ENCODE assay signal across 8 mouse cellular contexts in genomic region chr17:34287648-34288047, GRCm38 (mm10). TPM values are rescaled to one million over a fixed set of nuclear protein-coding genes. Genes with fewer than 3 reads are reported as not detected.
DNase-seq lines count a peak whose midpoint lies in the region; ATAC-seq and TF ChIP-seq lines count a peak whose summit lies in the region.

Gene H2-Aa, minus strand, starts transcription at chr17:34287823.

- DNase-seq in 3T3-L1 (ENCODE audit: low read depth, low spot score) = peak; percentile 81
- peak; percentile 54 for DNase-seq in Muller cell, postnatal 12 days (ENCODE audit: inconsistent ontology term)
- DNase-seq in cerebellum, postnatal 14 days = peak; percentile 74 to 78
- peak; percentile 40 to 62 for DNase-seq in gastrocnemius, postnatal 4 days (ENCODE audit: low spot score in 2 of 2)
- DNase-seq in liver, embryonic 14.5 days (ENCODE audit: low read depth in 3 of 3, low spot score in 3 of 3) = peak in 2 of 3 experiments; percentile 30 to 47
- DNase-seq in ovary, postnatal 14 days (ENCODE audit: low spot score) = peak; percentile 87
- DNase-seq in thymus, postnatal 25 days = peak; percentile 86

- no peaks in the 10 kb centered on the region for H3K27me3 ChIP-seq in kidney, embryonic 16.5 days (ENCODE audit: insufficient read depth, low read length)
- H3K27me3 ChIP-seq in liver, embryonic 14.5 days (ENCODE audit: control insufficient read depth, insufficient read depth, low read length) = no peaks in the 10 kb centered on the region

- no peak for TF ChIP-seq CTCF in liver, embryonic 14.5 days (IDR thresholded peaks at IDR 0.05; ENCODE audit: low read depth)

- ATAC-seq in kidney, embryonic 16.5 days (ENCODE audit: low FRiP score, low TSS enrichment) = peak; percentile 72
- ATAC-seq in liver, embryonic 14.5 days (ENCODE audit: insufficient read depth) = no peak

- H3K9ac ChIP-seq in kidney, embryonic 16.5 days (replicated peaks; ENCODE audit: low read length) = no peak within 1 kb of the TSS
- no peak within 1 kb of the TSS for H3K9ac ChIP-seq in liver, embryonic 14.5 days (replicated peaks)

- TF ChIP-seq EP300 in liver, embryonic 14.5 days (IDR thresholded peaks at IDR 0.05; ENCODE audit: low read depth) = no peak

- H3K4me1 ChIP-seq in kidney, embryonic 16.5 days (ENCODE audit: insufficient read depth, low read length) = no peaks in the 10 kb centered on the region
- H3K4me1 ChIP-seq in liver, embryonic 14.5 days (replicated peaks; ENCODE audit: control insufficient read depth in 2 of 2, insufficient read depth in 2 of 2, low read length in 1 of 2) = no peaks in the 10 kb centered on the region

- no peak within 1 kb of the TSS for H3K4me3 ChIP-seq in kidney, embryonic 16.5 days (ENCODE audit: low read length)
- H3K4me3 ChIP-seq in liver, embryonic 14.5 days (ENCODE audit: insufficient read depth in 1 of 2, low read depth in 2 of 2, low read length in 2 of 2) = no peak within 1 kb of the TSS

- no peaks in the 10 kb centered on the region for H3K9me3 ChIP-seq in kidney, embryonic 16.5 days (ENCODE audit: low read length)
- no peaks in the 10 kb centered on the region for H3K9me3 ChIP-seq in liver, embryonic 14.5 days (ENCODE audit: control insufficient read depth, low read length)

- WGBS in kidney, embryonic 16.5 days = 13% methylated on average over 8 of the region's 8 CpGs
- WGBS in liver, embryonic 14.5 days (ENCODE audit: insufficient replicate concordance) = 14% methylated on average over 8 of the region's 8 CpGs

- H3K27ac ChIP-seq in kidney, embryonic 16.5 days (ENCODE audit: low read length) = no peak within 1 kb of the TSS
- H3K27ac ChIP-seq in liver, embryonic 14.5 days = no peak within 1 kb of the TSS

- H3K4me2 ChIP-seq in kidney, embryonic 16.5 days (replicated peaks; ENCODE audit: low read depth, low read length) = no peak within 1 kb of the TSS
- no peak within 1 kb of the TSS for H3K4me2 ChIP-seq in liver, embryonic 14.5 days (ENCODE audit: low read depth)

- no peaks in the 10 kb centered on the region for H3K36me3 ChIP-seq in kidney, embryonic 16.5 days (ENCODE audit: insufficient read depth, low read length)
- H3K36me3 ChIP-seq in liver, embryonic 14.5 days (replicated peaks; ENCODE audit: control insufficient read depth, insufficient read depth, low read depth) = no peaks in the 10 kb centered on the region

RNA-seq across cellular contexts. Expression of gene H2-Aa, which starts in this region (rescaled TPM):
- 1 to 10 TPM; 2.1 to 3.1 TPM for total RNA-seq in gastrocnemius, postnatal 4 days (2021)
- 2.6 and 3.3 TPM in 2 replicates for polyA plus RNA-seq in kidney, embryonic 16.5 days (2015; fragmentation: Nextera tagmentation; extraction: Ambion mirVana)
- polyA plus RNA-seq in liver, embryonic 14.5 days (2012; rRNA removed) = 1.1 and 1.5 TPM in 2 replicates
- polyA plus RNA-seq in liver, embryonic 14.5 days (2014; fragmentation: Nextera tagmentation; extraction: Ambion mirVana) = 1.8 and 2.5 TPM in 2 replicates
